Mouse (Mus musculus) T-cell, adult 2 months (primary cell): ENCODE results near the gene Vmn1r20.
"Not testable (repeated sequence)": the region's sequence is repeated elsewhere in the genome, so short reads cannot be mapped to it uniquely, and the experiment has no call there.

Experiments used
- DNase-seq: peaks from one replicate; pipeline ENCODE4 v3.0.0; 2022; ENCODE audit warnings: low spot score

Gene Vmn1r20

GRCm38 (mm10) chr6:57428630-57429029 is at the start of gene Vmn1r20:
TSS of gene Vmn1r20 (plus strand) at chr6:57428930.
- DNase-seq = no peak

DNA sequence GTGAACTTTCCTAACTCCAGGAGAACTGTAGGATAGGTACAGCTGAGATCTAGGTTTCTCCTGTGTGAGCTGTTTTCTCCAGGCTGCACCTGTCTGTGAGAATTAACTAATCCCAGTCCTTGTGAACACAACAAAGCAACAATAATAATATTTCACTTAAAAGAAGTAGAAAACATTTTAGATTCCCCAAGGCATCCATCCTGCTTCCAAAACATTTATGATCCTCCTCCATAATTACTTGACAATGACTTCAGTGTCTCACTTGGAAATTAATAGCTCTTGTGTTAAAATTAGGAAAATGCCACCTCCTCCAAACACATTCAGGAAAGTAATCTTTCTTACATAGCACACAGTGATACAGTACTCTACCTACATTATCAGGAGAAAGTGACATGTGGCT is 33.0 kb upstream of the Vmn1r20 start, which contains the start of gene Vmn1r18:
Gene Vmn1r18, minus strand, starts transcription at position 101 of the 400 bp plus-strand sequence.
- DNase-seq = no peak

- DNase-seq = not testable (repeated sequence)
Observed at GRCm38 (mm10) chr6:57403480-57403879, 25.2 kb upstream of the Vmn1r20 start, which contains the start of gene Vmn1r19. TSS of gene Vmn1r19 (plus strand) at chr6:57403780.

DNA sequence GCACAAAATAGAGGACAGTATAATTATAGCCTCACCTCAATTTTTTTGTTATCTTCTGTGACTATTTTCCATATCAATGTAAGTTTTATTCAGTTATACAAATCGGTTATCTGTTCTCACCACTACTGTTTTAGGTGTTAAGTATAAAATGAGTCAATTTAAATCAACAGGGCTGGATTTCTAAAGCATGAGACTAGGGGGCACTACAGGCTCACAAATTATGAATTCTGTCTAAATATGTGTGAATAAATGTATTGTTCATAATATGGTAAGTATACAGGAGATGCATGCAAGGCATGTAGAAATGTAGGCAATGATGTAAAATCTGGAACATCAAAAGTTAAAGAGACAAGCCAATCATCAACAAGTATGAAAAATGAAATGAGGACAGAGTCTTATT is 2.5 kb downstream of the Vmn1r20 start:
- no peak for DNase-seq

DNA sequence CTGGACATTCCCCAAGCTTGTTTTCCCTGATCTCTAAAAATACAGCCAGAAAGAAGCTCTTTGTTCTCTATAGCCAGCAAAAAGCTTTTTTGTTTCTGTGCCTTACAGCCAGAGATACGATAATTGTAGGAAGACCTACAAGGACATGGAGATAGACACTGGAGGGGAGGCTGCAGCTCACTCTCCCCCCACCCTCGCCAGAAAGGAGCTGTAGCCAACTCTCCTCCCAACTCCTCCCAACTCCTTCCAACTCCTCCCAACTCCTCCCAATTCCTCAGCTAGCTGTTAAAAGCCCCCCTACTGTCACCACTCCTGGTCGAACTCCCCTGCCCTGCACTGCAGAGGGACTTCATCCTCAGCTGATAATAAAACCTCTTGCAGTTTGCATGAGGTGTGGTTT is 39.4 kb downstream of the Vmn1r20 start:
- not testable (repeated sequence) for DNase-seq
